Mouse (Mus musculus) left cerebral cortex, adult 18-20 months (tissue): ENCODE measurements around the gene Ctsw. TPM values are rescaled to one million over a fixed set of nuclear protein-coding genes. Genes with fewer than 3 reads are reported as not detected.

ENCODE experiments used
- DNase-seq, 2 experiments: peaks; one replicate each; pipeline ENCODE4 v3.0.0; 2021 to 2022; ENCODE audit warnings: low spot score in 2 of 2, mixed read lengths in 1 of 2
- total RNA-seq, 2 experiments: library from RNA; stranded (reverse); gene quantifications; 2 replicates each; pipeline ENCODE4 v1.2.3; 2021

The Ctsw gene
- total RNA-seq, 2 experiments from 2014 or later: 0.33 to 0.61 TPM

DNA sequence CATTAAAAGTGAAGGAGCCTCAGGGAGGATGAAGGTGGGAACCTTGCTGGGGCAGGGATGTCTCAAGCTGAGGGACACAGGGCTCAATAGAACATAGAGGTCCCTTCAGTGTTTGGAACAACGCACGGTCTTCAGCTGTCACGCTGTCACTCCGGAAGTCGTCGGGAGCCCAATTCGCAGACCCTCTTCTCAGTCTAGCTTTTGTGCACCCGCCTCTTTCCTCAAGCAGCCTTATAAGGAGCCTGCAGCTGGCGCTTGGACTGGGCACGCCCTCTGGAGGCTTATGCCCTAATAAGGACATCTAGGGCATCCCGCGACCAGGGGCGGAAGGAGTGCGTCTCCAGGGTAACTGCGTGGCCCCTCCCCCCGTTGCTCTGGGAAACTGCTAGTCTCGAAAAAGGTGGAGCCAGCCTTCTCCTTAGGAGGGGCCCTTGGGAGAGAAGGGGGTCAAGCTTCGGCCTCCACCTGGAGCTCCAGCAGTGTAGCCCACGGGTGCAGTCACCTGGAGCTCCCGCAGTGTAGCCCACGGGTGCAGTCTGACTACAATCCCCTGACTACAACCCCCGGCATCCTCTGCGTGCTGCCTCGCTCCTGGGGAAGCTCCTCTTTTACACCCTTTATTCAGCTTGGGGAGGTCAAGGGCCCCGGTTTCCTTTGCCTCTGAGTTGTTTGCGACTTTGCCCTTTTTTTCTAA, 20.7 kb upstream of the Ctsw start:
- peak; percentile 96 to 97 for DNase-seq

DNA sequence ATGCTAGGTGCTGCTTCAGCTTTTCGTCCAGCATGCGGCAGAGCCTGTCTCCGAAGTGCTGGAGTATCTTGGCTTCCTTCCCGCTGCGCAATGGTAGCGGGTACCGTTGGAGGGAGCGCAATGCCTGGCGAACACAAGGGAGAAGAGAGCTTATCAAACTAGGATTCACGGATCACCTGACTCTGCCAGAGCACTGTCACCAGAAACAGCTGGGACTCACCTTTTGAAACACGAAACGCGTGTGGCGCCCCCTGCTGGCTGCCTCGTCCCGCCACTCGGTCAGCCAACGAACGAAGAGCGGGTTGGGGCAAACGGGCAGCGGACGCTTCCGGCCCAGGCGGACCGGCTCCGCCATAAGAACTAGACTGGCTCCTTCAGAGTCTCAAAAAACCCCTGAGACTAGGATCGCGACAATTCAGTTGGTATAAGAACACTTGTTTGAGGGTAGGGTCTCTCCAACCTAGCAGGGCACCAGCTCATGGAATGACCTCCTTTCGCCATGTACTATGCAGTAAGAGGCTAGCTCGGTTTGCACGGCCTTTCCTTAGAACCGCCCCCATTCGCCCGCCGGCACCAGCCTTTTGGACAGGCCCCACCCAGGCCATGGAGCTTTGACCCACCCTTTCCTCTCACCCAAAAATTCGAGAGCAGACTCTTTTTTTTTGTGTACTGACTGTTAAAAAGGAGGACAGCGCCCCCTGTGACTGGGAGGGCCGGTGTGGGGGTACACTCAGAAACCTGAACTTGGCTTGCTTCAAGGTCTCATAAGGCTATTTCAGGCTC, 19.7 kb upstream of the Ctsw start, which contains the start of gene Mus81:
Mus81 (minus strand) TSS at position 635 of the 783 bp plus-strand sequence.
- DNase-seq: peak; percentile 93 to 97

GRCm38 (mm10) chr19:5486771-5487170, 18.5 kb upstream of the Ctsw start:
- no peak for DNase-seq

GRCm38 (mm10) chr19:5486286-5486685, 18.0 kb upstream of the Ctsw start:
- DNase-seq: no peak

- no peak for DNase-seq
These were observed 17.5 kb upstream of the Ctsw start for GRCm38 (mm10) chr19:5485821-5486220.

DNA sequence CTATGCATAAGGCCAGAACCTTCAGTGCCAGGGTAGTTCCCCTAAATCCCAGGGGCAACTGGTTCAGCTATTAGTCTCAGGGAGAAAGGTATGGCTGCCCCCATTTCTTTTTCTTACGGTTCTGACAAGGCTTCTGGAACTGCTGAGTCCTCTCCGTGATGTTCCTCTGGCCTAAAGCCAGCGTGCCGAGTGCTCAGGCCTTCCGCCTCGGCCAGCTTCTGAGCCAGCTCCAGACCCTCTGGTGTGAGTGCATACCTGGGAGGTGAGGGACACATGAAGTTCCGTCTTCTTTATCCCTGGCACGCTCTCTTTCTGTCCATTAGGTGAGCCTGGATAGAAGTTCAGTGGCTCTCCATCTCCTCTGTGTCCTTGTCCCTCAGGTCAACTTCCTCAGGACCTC, 17.1 kb upstream of the Ctsw start:
- no peak for DNase-seq

- no peak for DNase-seq
These were observed 16.2 kb upstream of the Ctsw start for GRCm38 (mm10) chr19:5484496-5484895.

DNA sequence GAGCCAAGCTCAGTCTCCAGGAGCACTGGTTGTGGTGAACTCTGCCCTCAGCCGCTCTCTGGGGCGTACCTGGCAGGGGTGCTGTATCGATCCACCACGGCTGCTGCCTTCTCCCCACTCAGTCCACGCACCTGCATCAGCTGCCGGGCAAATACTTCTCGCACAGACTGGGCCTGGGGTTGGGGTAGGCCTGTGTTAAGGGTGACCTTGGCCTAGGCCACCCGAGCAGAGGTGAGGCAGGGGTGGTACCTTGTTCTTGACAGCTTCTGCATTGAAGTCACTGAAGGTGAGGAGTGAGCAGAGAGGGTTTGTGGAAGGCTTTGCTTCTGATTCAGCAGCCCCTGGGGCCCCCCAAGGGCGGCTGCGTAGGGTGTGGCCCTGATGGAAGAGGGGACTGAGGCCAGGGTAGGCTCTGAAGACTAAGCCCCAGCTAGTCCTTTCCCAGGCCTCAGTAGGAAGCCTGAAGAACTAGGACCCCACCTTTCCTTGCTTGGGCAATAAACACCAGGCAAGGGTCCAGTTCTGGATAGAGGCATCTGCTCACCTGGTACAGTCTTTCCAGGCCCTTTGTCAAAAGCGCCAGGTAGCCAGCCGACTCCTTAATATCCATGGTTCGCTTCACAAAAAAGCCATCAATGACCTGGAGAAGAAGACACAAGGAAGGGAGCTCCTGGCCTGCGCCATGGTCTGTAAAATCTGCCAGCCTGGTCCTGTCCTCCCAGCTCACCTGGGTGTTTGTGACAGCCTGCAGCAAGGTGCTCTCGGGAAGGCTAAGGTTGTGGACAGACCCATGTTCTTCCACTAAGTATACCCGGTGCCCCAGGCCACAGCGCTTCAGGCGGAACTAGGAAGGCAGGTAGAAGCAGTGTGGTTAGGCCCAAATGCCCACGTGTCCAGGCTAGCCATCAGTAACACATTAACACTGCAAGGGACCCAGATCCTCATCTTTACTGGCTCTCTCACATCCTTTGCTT, 15.4 kb upstream of the Ctsw start:
- DNase-seq: no peak

DNA sequence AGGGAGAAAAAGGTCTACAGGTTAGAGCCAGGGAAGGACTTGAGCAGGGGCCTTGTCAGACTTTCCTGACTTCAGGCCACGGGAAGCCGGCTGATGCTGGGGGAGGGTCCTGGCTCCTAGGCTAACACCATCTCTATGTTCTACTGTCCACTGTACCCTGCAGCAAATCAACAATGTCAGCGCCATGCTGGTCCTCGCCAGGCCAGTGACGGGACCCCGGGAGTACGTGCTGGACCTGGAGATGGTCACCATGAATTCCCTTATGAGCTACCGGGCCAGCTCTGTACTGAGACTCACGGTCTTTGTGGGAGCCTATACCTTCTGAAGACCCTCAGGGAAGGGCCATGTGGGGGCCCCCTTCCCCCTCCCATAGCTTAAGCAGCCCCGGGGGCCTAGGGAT, 13.1 kb upstream of the Ctsw start:
- no peak for DNase-seq

GRCm38 (mm10) chr19:5480016-5480415, 11.7 kb upstream of the Ctsw start:
- DNase-seq: no peak

DNA sequence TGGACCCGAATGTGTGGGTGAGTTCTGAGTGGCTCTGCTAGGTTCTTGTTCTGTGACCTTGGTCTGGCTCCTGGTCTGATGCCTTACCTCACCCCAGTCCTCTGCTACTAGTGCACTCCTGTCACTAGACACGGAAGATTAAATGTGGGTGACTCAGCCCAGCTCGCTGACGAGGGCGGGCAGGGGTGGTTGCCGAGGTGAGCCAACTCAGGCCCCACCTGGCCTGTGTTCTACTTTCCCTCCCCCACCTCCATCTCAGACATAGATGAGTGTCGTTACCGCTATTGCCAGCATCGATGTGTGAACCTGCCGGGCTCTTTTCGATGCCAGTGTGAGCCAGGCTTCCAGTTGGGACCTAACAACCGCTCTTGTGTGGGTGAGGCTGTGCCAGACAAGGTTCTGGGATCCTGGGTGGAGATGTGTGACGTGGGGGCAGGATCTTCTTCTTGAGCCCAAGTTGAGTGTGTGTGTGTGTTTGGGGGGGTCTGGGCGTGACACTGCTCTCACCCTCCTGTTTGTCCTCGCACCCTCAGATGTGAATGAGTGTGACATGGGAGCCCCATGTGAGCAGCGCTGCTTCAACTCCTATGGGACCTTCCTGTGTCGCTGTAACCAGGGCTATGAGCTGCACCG, 9.5 kb upstream of the Ctsw start:
- DNase-seq: no peak

DNA sequence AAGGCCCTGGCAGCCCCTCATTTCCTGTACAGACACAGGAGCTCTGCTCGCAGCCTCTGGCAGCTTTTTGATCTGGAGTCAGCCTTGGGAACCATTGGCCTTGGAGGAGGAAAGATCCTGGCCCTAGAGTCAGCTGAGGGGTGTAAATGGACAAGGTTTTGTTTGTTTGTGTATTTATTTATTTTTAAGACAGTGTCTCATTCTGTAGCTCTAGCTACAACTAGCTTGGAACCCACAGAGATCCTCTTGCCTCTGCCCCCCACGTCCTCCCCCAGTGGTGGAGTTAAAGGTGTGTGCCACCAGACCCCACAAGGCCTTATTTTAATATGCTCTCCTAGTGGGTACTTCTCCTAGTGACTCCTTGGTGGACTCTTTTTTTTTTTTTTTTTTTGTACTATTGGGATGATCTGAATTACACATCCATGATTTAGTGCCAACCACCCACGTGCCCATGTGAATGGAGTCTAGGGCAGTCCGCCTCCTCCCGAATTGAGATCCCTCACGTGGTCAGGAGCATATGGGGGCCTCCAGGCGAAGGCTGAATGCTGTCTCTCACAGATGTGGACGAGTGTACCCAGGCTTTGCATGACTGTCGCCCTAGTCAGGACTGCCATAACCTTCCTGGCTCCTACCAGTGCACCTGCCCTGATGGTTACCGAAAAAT, 8.8 kb upstream of the Ctsw start:
- DNase-seq: peak; percentile 61 to 67

- DNase-seq: no peak
These were observed 6.9 kb upstream of the Ctsw start for GRCm38 (mm10) chr19:5475069-5475714.

DNA sequence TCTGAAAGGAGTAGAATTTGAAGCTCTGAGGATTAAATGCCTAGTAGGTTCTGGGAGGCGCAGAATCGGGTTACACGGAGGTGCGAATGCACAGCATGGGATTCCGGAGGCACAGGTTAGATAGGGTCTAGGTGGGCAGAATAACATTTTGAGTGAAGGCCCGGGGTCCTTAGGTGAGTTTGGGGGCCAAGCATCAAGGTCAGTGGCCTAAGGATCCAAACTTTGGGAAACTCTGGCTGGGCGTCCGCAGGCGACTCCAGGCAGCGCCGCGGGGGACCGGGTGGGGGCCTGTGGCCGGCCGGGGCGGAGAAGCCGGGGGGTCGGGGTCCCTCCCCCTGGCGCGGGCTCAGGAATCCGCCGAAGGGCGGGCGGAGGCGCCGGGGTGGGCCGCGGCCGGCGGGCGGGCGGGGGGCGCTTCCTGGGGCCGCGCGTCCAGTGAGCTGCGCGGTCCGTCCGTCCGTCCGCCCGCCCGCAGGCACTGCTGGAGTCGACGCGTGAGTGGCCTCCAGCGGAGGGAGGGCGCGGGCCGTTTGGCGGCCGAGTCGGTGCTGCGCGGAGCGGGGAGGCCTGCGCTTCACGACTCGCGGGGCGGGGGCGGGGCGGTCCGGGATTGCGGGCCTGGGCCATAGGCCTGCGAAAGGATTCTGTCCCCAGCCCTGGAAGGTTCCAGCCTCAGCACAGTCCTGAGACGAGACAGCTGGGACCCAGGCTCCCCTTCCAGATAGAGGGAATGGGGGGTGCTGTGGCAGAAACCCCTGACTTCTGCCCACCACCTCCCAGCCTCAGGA, 6.2 kb upstream of the Ctsw start:
- DNase-seq: no peak

- peak; percentile 39 to 63 for DNase-seq
These were observed 5.4 kb upstream of the Ctsw start, which contains the start of gene Efemp2 for GRCm38 (mm10) chr19:5473720-5474119. Gene Efemp2 (plus strand): TSS chr19:5473954.

DNA sequence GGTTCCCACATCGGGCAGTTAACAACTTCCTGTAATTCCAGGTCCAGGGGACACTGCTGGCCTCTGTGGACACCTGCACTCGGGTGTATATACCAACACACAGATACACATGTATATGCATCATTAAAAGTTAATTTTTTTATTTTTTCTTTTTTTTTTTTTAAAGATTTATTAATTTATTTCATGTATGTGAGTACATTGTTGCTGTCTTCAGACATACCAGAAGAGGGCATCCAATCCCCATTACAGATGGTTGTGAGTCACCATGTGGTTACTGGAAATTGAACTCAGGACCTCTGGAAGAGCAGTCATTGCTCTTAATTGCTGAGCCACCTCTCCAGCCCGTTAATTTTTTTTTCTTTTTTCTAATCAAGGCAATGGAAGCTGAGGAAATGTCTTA, 4.5 kb upstream of the Ctsw start:
- no peak for DNase-seq

- DNase-seq: no peak
These were observed 3.5 kb upstream of the Ctsw start for GRCm38 (mm10) chr19:5471846-5472245.

- DNase-seq: no peak
These were observed 1.3 kb downstream of the Ctsw start for GRCm38 (mm10) chr19:5466916-5467500.

GRCm38 (mm10) chr19:5465037-5465436, 3.3 kb downstream of the Ctsw start:
- no peak for DNase-seq
